Mouse (Mus musculus) forebrain, embryonic 11.5 days (tissue): ENCODE measurements at regions not wholly inside any gene's neighbourhood (a gene's known extent, or its start where the extent isn't known, plus 50 kb on each side); places are given as distances from the start of the nearest gene placed in this dataset.

Experiments
- ATAC-seq: fragments of 200-750 bp; cut with Nextera tagmentation; replicated peaks from 2 replicates; pipeline ENCODE4 v1.8.0; 2017; ENCODE audit warnings: moderate TSS enrichment; ENCODE audit not compliant: low FRiP score
- DNase-seq: peaks from one replicate; pipeline ENCODE4 v3.0.0-alpha.2; 2017; ENCODE audit warnings: low spot score
- H3K27ac ChIP-seq: fragments of 300-500 bp; sonication (generic); 2 replicates; pipeline ENCODE4 v1.5.1; 2014; ENCODE audit warnings: low read depth, low read length
- H3K27me3 ChIP-seq: fragments of 300-500 bp; sonication (generic); 2 replicates; pipeline ENCODE4 v1.6.1; 2014; ENCODE audit warnings: mild to moderate bottlenecking, low read length, mixed read lengths; ENCODE audit not compliant: control insufficient read depth, insufficient read depth
- H3K36me3 ChIP-seq: fragments of 300-500 bp; sonication (generic); 2 replicates; pipeline ENCODE4 v1.6.1; 2014; ENCODE audit warnings: mild to moderate bottlenecking, low read length, moderate library complexity, mixed read lengths; ENCODE audit not compliant: control insufficient read depth, insufficient read depth
- H3K4me1 ChIP-seq: fragments of 300-500 bp; sonication (generic); replicated peaks from 2 replicates; pipeline ENCODE4 v1.6.1; 2014; ENCODE audit warnings: low read length, mixed read lengths; ENCODE audit not compliant: control insufficient read depth, insufficient read depth
- H3K4me2 ChIP-seq: fragments of 300-500 bp; sonication (generic); 2 replicates; pipeline ENCODE4 v1.6.1; 2014; ENCODE audit warnings: low read depth, mild to moderate bottlenecking, low read length, moderate library complexity, mixed read lengths; ENCODE audit not compliant: severe bottlenecking
- H3K4me3 ChIP-seq: fragments of 300-500 bp; sonication (generic); 2 replicates; pipeline ENCODE4 v1.5.1; 2014; ENCODE audit warnings: low read depth, low read length
- H3K9ac ChIP-seq: fragments of 300-500 bp; sonication (generic); 2 replicates; pipeline ENCODE4 v1.6.1; 2014; ENCODE audit warnings: low read length
- H3K9me3 ChIP-seq: fragments of 300-500 bp; sonication (generic); 2 replicates; pipeline ENCODE4 v1.6.1; 2016; ENCODE audit warnings: low read length, mixed read lengths; ENCODE audit not compliant: control insufficient read depth
- WGBS: fragments of 180-500 bp; shearing (Covaris S2); extraction: QIAGEN DNeasy Blood & Tissue Kit; methylation state at CpG from one replicate; pipeline ENCODE4 v1.1.7; 2014; 5-methylcytosine and 5-hydroxymethylcytosine counted together

DNA sequence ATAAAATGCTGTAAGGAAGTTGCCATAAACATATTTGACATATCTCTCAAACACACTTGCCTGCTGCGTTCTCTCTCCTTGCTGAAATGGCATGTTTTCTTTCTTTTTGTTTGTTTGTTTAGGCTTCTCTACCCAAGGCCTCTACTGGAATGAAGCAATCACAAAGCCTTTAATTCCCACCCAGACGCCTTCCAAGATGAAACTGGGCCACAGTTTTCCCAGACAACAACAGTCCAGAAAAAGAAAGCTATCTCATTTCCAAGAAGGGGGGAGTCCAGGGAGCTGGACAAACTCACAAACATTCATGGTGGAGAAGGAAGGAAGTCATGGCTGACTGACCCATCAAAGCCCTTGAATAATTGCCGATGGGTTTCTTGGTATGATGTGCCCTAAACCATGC is 234.1 kb downstream of the Gm45692 start:
- no peaks in the 10 kb centered on the region for H3K4me1 ChIP-seq
- WGBS: 78% methylated on average over 3 of the region's 3 CpGs

GRCm38 (mm10) chr8:26354516-26354915 is 235.2 kb downstream of the Gm45692 start:
- ATAC-seq (no peak), DNase-seq (no peak)
- WGBS: 69% methylated on average over 4 of the region's 4 CpGs

More for the DNA sequence above, 234.1 kb downstream of the Gm45692 start:
- H3K27ac ChIP-seq: no peak overlapping the region
- H3K27me3 ChIP-seq: no peaks in the 10 kb centered on the region
- DNase-seq (no peak), ATAC-seq (no peak)
- H3K4me2 ChIP-seq: no peak overlapping the region
- H3K9me3 ChIP-seq: no peaks in the 10 kb centered on the region
- H3K36me3 ChIP-seq: no peaks in the 10 kb centered on the region
- H3K4me3 ChIP-seq: no peak overlapping the region
- H3K9ac ChIP-seq: no peak overlapping the region

GRCm38 (mm10) chr8:26356801-26357200 is 237.5 kb downstream of the Gm45692 start:
- H3K36me3 ChIP-seq: no peaks in the 10 kb centered on the region
- no peak overlapping the region for H3K4me3 ChIP-seq
- H3K27me3 ChIP-seq: no peaks in the 10 kb centered on the region
- no peak for ATAC-seq
- no peak overlapping the region for H3K4me2 ChIP-seq
- H3K27ac ChIP-seq: no peak overlapping the region
- H3K9me3 ChIP-seq: no peaks in the 10 kb centered on the region
- no peak for DNase-seq
- 87% methylated on average over 8 of the region's 8 CpGs for WGBS
- H3K4me1 ChIP-seq: no peaks in the 10 kb centered on the region
- no peak overlapping the region for H3K9ac ChIP-seq

More at GRCm38 (mm10) chr8:26354516-26354915, 235.2 kb downstream of the Gm45692 start:
- Histone ChIP-seq H3K4me3 (no peak overlapping the region), H3K4me1 (no peaks in the 10 kb centered on the region), H3K27me3 (no peaks in the 10 kb centered on the region), H3K36me3 (no peaks in the 10 kb centered on the region), H3K9me3 (no peaks in the 10 kb centered on the region), H3K4me2 (no peak overlapping the region), H3K27ac (no peak overlapping the region), H3K9ac (no peak overlapping the region)

DNA sequence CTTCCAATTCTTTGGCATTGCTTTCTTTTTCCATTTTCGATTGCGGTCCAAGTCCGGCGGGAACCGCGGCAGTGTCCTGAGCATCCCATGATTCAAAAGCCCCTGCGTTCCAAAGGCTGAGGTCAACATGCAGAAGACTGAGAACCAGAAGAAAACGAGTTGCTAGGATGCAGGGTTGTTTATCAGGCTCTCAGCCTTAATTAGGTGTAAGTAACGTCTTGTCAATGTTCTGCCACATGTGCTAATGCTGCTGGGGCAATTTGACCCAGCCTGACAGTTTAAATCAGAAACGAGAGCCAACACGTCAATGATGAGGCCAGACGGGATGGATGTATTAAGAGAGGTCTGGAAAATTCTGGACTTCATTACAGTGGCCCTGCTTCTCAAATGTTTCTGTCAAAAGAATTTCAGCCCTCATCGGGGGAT is 239.4 kb downstream of the Gm45692 start:
- Histone ChIP-seq H3K27ac (no peak overlapping the region), H3K4me3 (no peak overlapping the region), H3K9ac (no peak overlapping the region), H3K27me3 (no peaks in the 10 kb centered on the region), H3K36me3 (no peaks in the 10 kb centered on the region), H3K4me2 (no peak overlapping the region), H3K4me1 (no peaks in the 10 kb centered on the region), H3K9me3 (no peaks in the 10 kb centered on the region)
- ATAC-seq (no peak), DNase-seq (no peak)
- 70% methylated on average over 13 of the region's 13 CpGs for WGBS

DNA sequence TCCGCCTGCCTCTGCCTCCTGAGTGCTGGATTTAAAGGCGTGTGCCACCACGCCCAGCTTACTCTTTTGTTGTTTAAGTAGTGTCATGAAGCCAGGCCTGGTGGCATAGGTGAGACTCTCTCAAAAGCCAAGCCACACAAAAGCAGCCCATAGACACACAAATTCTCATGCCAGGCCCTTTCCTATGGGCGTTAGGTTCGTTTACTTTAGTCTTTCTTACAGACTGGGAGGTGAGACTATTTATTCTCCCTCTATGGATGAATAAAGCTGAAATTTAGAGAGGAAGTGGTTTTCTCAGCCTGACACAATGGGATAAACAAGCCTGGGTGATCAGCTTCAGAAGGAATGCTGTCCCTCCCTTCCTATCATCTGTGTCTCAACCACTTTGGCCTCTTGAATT is 243.0 kb downstream of the Gm45692 start:
- 86% methylated on average over 5 of the region's 5 CpGs for WGBS
- no peak overlapping the region for H3K4me2 ChIP-seq
- no peak overlapping the region for H3K27ac ChIP-seq
- DNase-seq: no peak
- H3K9me3 ChIP-seq: no peaks in the 10 kb centered on the region
- no peaks in the 10 kb centered on the region for H3K4me1 ChIP-seq
- no peak overlapping the region for H3K4me3 ChIP-seq
- H3K9ac ChIP-seq: no peak overlapping the region
- H3K27me3 ChIP-seq: no peaks in the 10 kb centered on the region
- no peak for ATAC-seq
- H3K36me3 ChIP-seq: no peaks in the 10 kb centered on the region

DNA sequence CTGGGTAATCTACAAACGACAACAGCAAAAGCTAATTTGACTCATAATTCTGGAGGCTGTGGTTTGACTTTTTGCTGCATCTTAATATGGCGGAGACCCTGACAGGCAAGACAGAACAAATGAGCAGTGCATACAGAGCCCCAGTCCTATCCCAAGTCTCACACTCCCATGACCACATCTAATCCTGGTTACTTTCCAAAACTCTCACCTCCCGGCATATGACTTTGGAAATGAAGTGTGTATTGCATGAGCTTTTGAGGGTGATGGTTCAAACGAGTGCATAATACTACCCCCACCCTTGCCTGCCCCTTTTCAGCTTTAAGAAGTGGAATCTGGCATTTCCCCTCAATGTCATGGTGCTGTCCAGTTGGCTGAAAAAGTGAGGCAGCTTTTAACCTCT is 244.3 kb downstream of the Gm45692 start:
- Histone ChIP-seq H3K27ac (no peak overlapping the region), H3K27me3 (no peaks in the 10 kb centered on the region), H3K9ac (no peak overlapping the region), H3K9me3 (no peaks in the 10 kb centered on the region), H3K36me3 (no peaks in the 10 kb centered on the region), H3K4me2 (no peak overlapping the region), H3K4me1 (no peaks in the 10 kb centered on the region), H3K4me3 (no peak overlapping the region)
- ATAC-seq (no peak), DNase-seq (no peak)
- WGBS: 78% methylated on average over 4 of the region's 4 CpGs

DNA sequence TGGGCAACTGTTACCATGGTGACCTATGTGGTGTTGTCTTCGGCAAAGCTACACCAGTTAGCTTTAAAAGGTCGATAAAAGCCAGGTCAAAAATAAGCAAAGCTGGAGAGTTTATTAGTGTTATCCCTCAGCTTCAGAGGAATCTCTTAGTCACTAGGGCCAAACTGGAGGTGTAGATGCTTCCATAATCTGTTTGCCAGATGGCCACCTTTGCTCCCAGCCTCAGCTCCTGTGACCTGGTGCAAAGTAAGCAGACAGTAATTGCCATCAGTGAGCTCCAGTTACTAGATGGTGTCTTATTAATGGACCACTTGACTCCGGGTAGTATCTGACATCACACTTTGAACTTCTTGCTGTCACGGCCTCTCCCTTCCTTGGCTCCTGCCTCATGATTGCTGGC is 245.3 kb downstream of the Gm45692 start:
- Histone ChIP-seq H3K9me3 (no peaks in the 10 kb centered on the region), H3K27me3 (no peaks in the 10 kb centered on the region), H3K27ac (no peak overlapping the region), H3K9ac (no peak overlapping the region), H3K36me3 (no peaks in the 10 kb centered on the region), H3K4me3 (no peak overlapping the region), H3K4me2 (no peak overlapping the region), H3K4me1 (no peaks in the 10 kb centered on the region)
- DNase-seq (no peak), ATAC-seq (no peak)
- WGBS: 91% methylated on average over 4 of the region's 4 CpGs

- 28% methylated on average over 3 of the region's 3 CpGs for WGBS
- Histone ChIP-seq H3K27me3 (no peaks in the 10 kb centered on the region), H3K4me1 (no peaks in the 10 kb centered on the region), H3K4me3 (no peak overlapping the region), H3K36me3 (no peaks in the 10 kb centered on the region), H3K27ac (no peak overlapping the region), H3K4me2 (no peak overlapping the region), H3K9ac (no peak overlapping the region), H3K9me3 (no peaks in the 10 kb centered on the region)
- ATAC-seq: no peak
- DNase-seq: no peak
Measured at GRCm38 (mm10) chr8:26380668-26381067, 261.3 kb downstream of the Gm45692 start.

DNA sequence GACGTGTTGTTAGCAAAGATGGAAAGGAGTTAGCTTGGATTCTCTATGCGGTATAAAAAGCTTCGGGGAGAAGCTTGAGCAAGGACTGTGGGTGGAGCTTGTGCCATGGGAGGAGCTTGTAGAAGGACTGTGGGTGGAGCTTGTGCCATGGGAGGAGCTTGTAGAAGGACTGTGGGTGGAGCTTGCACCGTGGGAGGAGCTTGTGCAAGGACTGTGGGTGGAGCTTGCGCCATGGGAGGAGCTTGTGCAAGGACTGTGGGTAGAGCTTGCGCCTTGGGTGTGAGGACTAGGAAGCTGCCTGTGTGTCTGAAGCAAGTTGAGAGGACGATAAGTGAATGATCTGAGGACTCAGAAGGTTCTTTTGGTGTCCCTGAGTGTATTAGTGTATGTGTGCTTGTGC is 263.1 kb downstream of the Gm45692 start:
- WGBS: 89% methylated on average over 7 of the region's 7 CpGs
- DNase-seq (no peak), ATAC-seq (no peak)
- Histone ChIP-seq H3K4me1 (no peaks in the 10 kb centered on the region), H3K27me3 (no peaks in the 10 kb centered on the region), H3K9me3 (no peaks in the 10 kb centered on the region), H3K36me3 (no peaks in the 10 kb centered on the region), H3K4me2 (no peak overlapping the region), H3K9ac (no peak overlapping the region), H3K4me3 (no peak overlapping the region), H3K27ac (no peak overlapping the region)
